Mouse (Mus musculus) forebrain, postnatal 0 days (tissue): Measurements from ENCODE around the gene Igf1r. TPM values are rescaled to one million over a fixed set of nuclear protein-coding genes. Genes with fewer than 3 reads are reported as not detected.

ENCODE experiments used
- ATAC-seq: fragments of 200-750 bp; cut with Nextera tagmentation; 2 replicates; pipeline ENCODE4 v1.8.0; 2017; ENCODE audit warnings: mild to moderate bottlenecking, moderate library complexity
- DNase-seq: peaks from one replicate; pipeline ENCODE4 v3.0.0-alpha.2; 2015
- H3K27ac ChIP-seq: fragments of 300-500 bp; sonication (generic); 2 replicates; pipeline ENCODE4 v1.5.1; 2014; ENCODE audit warnings: low read depth, mild to moderate bottlenecking, antibody characterized with exemption, low read length, moderate library complexity, mixed read lengths
- H3K27me3 ChIP-seq: fragments of 300-500 bp; sonication (generic); 2 replicates; pipeline ENCODE4 v1.6.1; 2014; ENCODE audit warnings: mild to moderate bottlenecking, low read length, mixed read lengths; ENCODE audit not compliant: insufficient read depth
- H3K36me3 ChIP-seq: fragments of 300-500 bp; sonication (generic); 2 replicates; pipeline ENCODE4 v1.6.1; 2014; ENCODE audit warnings: mild to moderate bottlenecking, moderate library complexity; ENCODE audit not compliant: insufficient read depth
- H3K4me1 ChIP-seq: fragments of 300-500 bp; sonication (generic); 2 replicates; pipeline ENCODE4 v1.6.1; 2014; ENCODE audit warnings: antibody characterized with exemption; ENCODE audit not compliant: insufficient read depth
- H3K4me2 ChIP-seq: fragments of 300-500 bp; sonication (generic); 2 replicates; pipeline ENCODE4 v1.6.1; 2014; ENCODE audit warnings: low read depth, mild to moderate bottlenecking, moderate library complexity
- H3K4me3 ChIP-seq: fragments of 300-500 bp; sonication (generic); 2 replicates; pipeline ENCODE4 v1.5.1; 2014; ENCODE audit warnings: low read depth, low read length, mixed read lengths
- H3K9ac ChIP-seq: fragments of 300-500 bp; sonication (generic); 2 replicates; pipeline ENCODE4 v1.6.1; 2014; ENCODE audit warnings: mild to moderate bottlenecking
- H3K9me3 ChIP-seq: fragments of 300-500 bp; sonication (generic); 2 replicates; pipeline ENCODE4 v1.6.1; 2016; ENCODE audit warnings: low read length
- CTCF ChIP-seq: sonication (generic); IDR thresholded peaks from 2 replicates; pipeline ENCODE4 v1.5.1; 2016; ENCODE audit warnings: antibody characterized with exemption, control low read depth, low read depth
- WGBS: fragments of 180-500 bp; shearing (Covaris S2); extraction: QIAGEN DNeasy Blood & Tissue Kit; methylation state at CpG from one replicate; pipeline ENCODE4 v1.1.7; 2014; 5-methylcytosine and 5-hydroxymethylcytosine counted together
- polyA plus RNA-seq: library from polyadenylated mRNA; unstranded; fragments of >200 nt; fragmentation: Nextera tagmentation; extraction: Ambion mirVana; gene quantifications from 2 replicates; pipeline ENCODE4 v1.2.1, GENCODE M21; 2015
- total RNA-seq: library from RNA; depleted of rRNA; stranded (reverse); fragments of >200 nt; gene quantifications from 2 replicates; pipeline ENCODE4 v1.2.3, GENCODE M21; 2014

Igf1r gene
- total and polyA plus RNA-seq, 2 experiments from 2014 or later = 12.8 to 37.8 TPM

GRCm38 (mm10) chr7:68133679-68134078 is 181.1 kb downstream of the Igf1r start:
- Histone ChIP-seq H3K4me3 (no peak overlapping the region), H3K9ac (no peak overlapping the region), H3K36me3 (no peaks in the 10 kb centered on the region), H3K4me1 (peaks cover 10% of the 10 kb centered on the region), H3K9me3 (no peaks in the 10 kb centered on the region), H3K27me3 (no peaks in the 10 kb centered on the region), H3K27ac (no peak overlapping the region), H3K4me2 (no peak overlapping the region)
- ATAC-seq (no peak), DNase-seq (no peak)
- TF ChIP-seq CTCF = no peak
- WGBS = 45% methylated on average over 6 of the region's 6 CpGs

GRCm38 (mm10) chr7:68134948-68135347 is 182.3 kb downstream of the Igf1r start:
- Histone ChIP-seq H3K36me3 (no peaks in the 10 kb centered on the region), H3K27ac (no peak overlapping the region), H3K4me3 (no peak overlapping the region), H3K9ac (no peak overlapping the region), H3K27me3 (no peaks in the 10 kb centered on the region), H3K9me3 (no peaks in the 10 kb centered on the region), H3K4me1 (peaks cover 10% of the 10 kb centered on the region), H3K4me2 (no peak overlapping the region)
- WGBS = 88% methylated on average over 16 of the region's 16 CpGs
- ATAC-seq = no peak
- no peak for TF ChIP-seq CTCF
- DNase-seq = no peak

GRCm38 (mm10) chr7:68136056-68136455 is 183.4 kb downstream of the Igf1r start:
- DNase-seq (no peak), ATAC-seq (peak; percentile 49; the same call in 1 of the 2 replicates)
- Histone ChIP-seq H3K36me3 (no peaks in the 10 kb centered on the region), H3K9ac (no peak overlapping the region), H3K4me2 (no peak overlapping the region), H3K4me3 (no peak overlapping the region), H3K4me1 (0 out of 2 replicates have a peak, but pooled peaks cover 1% of the 10 kb centered on the region), H3K27ac (no peak overlapping the region), H3K27me3 (no peaks in the 10 kb centered on the region), H3K9me3 (no peaks in the 10 kb centered on the region)
- no peak; the same call in 1 of the 2 replicates for TF ChIP-seq CTCF
- WGBS = 64% methylated on average over 10 of the region's 10 CpGs

GRCm38 (mm10) chr7:68139384-68139783 is 186.8 kb downstream of the Igf1r start:
- ATAC-seq = no peak
- H3K4me3 ChIP-seq = no peak overlapping the region

GRCm38 (mm10) chr7:68140041-68140807 is 187.6 kb downstream of the Igf1r start:
- Histone ChIP-seq H3K4me3 (no peak overlapping the region), H3K4me1 (no peaks in the 10 kb centered on the region), H3K27me3 (no peaks in the 10 kb centered on the region), H3K9me3 (no peaks in the 10 kb centered on the region), H3K4me2 (no peak overlapping the region), H3K36me3 (no peaks in the 10 kb centered on the region), H3K9ac (no peak overlapping the region), H3K27ac (no peak overlapping the region)
- 65% methylated on average over 11 of the region's 11 CpGs for WGBS
- TF ChIP-seq CTCF = no peak
- DNase-seq (no peak), ATAC-seq (no peak)

More at GRCm38 (mm10) chr7:68139384-68139783, 186.8 kb downstream of the Igf1r start:
- no peak for DNase-seq
- no peaks in the 10 kb centered on the region for H3K27me3 ChIP-seq
- no peak overlapping the region for H3K4me2 ChIP-seq
- 80% methylated on average over 2 of the region's 2 CpGs for WGBS
- no peak overlapping the region for H3K9ac ChIP-seq
- no peaks in the 10 kb centered on the region for H3K36me3 ChIP-seq
- TF ChIP-seq CTCF = no peak
- no peaks in the 10 kb centered on the region for H3K9me3 ChIP-seq
- H3K4me1 ChIP-seq = no peaks in the 10 kb centered on the region
- H3K27ac ChIP-seq = no peak overlapping the region

- WGBS = 70% methylated on average over 6 of the region's 6 CpGs
- H3K27ac ChIP-seq = no peak overlapping the region
- no peak overlapping the region for H3K9ac ChIP-seq
- DNase-seq (no peak), ATAC-seq (no peak)
- H3K9me3 ChIP-seq = no peaks in the 10 kb centered on the region
- H3K36me3 ChIP-seq = no peaks in the 10 kb centered on the region
- no peaks in the 10 kb centered on the region for H3K27me3 ChIP-seq
- no peak for TF ChIP-seq CTCF
- H3K4me1 ChIP-seq = no peaks in the 10 kb centered on the region
- no peak overlapping the region for H3K4me3 ChIP-seq
- no peak overlapping the region for H3K4me2 ChIP-seq
Observed at GRCm38 (mm10) chr7:68144266-68144665, 191.6 kb downstream of the Igf1r start.

- no peak for DNase-seq
- no peaks in the 10 kb centered on the region for H3K27me3 ChIP-seq
- H3K4me2 ChIP-seq = peak overlapping the region; percentile 13; the same call in 1 of the 2 replicates
- 26% methylated on average over 20 of the region's 20 CpGs for WGBS
- H3K9me3 ChIP-seq = no peaks in the 10 kb centered on the region
- no peaks in the 10 kb centered on the region for H3K36me3 ChIP-seq
- H3K9ac ChIP-seq = no peak overlapping the region; the same call in 1 of the 2 replicates
- no peak overlapping the region for H3K4me3 ChIP-seq
- no peaks in the 10 kb centered on the region for H3K4me1 ChIP-seq
- H3K27ac ChIP-seq = no peak overlapping the region
- TF ChIP-seq CTCF = no peak
- peak; percentile 34; the same call in 1 of the 2 replicates for ATAC-seq
Observed at GRCm38 (mm10) chr7:68148297-68149048, 195.8 kb downstream of the Igf1r start.
